Mouse (Mus musculus): ENCODE results near the gene Sox6.

Gene Sox6

DNA sequence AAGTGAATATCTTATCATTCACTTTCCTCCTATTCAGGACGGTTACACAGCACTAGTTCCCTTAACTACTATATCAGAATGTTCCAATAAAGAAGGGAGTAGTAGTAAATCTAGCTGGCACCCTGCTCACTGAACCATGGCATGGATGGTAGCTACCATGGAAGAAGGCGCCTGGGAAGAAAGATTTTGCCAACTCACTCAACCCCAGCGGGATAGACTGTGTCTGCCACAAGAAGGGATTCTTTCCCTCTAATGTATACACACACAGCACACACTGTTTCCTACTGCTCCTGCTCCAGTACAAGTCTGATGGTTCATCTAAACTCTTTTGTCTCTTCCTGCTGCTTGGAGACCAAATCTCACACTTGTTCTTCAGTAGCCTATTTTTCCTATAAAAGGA lies 147.1 kb downstream of the Sox6 start:
- ATAC-seq (ENCODE audit: low TSS enrichment), result no peak

DNA sequence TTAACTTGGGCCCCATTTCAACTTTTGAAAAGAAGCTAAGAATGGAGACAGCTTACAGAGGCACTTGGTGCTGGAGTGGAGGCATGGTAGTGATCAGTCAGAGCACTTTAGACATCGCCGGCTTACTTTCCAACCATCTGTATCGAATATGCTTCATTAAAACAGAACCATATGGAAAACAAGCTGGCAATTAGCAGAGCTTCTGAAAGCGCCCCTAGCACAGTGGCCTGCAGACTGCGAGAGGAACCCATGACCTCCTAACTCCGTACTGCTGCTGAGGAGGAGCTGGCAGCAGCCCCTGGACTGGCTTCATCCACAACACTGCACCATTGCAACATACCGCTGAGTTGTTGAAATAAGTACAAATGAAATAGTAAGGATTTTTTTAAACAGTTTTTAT lies 148.7 kb downstream of the Sox6 start:
- no peak for ATAC-seq (ENCODE audit: low TSS enrichment)

DNA sequence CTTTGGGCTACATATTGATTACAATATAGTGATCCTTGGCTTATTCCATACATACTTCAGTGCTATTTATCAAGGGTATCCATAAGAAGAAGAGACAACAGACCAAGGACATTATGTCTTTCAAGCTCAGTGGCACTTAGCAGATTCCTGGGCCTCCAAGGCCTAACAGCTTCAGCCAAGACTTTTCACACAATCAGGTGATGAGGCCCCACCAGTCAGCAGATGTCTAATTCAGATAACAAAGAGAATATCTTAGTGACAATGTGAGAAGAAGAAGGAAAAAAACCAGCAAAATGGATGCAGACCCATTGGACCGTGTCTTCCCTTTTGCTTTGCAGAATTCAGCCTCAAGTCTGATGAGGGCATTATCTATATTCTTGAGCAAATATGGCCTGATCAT lies 150.0 kb downstream of the Sox6 start:
- no peak for ATAC-seq (ENCODE audit: low TSS enrichment)

DNA sequence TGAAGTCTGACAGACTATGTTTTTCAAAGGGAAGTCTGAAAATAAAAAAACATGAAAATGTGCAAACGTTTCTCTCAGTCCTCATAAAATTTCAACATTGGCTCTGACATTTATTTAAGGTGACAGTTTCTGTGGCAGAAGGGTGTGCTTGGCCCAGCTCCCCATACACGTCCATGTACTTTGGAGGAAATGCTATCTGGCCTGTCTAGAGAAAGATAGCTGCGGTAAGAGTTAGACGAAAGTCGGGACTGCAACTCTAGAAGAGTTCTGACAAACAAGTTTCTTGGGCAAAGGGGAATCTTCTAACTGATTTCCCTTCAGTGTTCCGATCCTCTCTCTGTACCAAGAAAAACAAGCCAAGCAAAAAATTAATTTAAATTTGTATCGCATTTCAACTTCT lies 150.5 kb downstream of the Sox6 start:
- no peak for ATAC-seq (ENCODE audit: low TSS enrichment)

DNA sequence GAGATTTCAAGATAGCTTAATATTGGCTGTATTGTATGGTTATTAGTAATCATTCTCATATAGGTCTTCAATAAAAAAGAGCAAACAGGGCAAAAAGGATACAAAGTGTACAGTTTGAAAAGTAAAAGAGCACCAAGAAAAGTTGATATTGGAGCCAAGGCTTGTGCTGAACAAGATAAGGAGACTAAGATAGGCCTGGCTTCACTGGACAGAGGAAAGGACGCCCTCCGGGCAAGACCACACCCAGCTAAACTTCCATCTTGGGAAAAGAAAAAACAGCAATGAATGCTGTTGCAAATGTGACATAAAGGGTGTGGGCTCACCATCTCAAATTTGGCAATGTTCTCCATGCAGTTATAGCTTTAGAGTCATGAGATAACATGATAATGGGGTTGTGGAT lies 165.7 kb downstream of the Sox6 start:
- no peak for ATAC-seq (ENCODE audit: low TSS enrichment)

DNA sequence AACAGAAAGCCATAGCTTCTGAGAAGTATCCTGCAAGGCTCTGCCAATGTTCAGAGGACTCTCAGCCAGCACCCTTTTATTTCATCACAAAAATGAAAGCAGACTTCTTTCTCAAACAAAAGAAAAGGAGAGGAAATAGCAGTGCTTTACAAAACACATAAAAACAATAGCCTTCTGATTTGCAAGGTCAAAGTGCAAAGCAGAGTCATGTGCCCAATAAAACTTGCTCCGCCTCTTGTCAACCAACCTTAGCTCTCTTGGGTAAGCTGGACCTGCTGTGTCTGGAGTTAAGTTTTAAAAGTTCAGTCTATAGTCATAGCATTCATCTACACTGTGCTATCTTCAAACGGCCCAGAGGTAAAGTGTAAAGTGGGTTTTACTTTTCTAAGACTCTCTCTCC lies 170.1 kb downstream of the Sox6 start:
- no peak for ATAC-seq (ENCODE audit: low TSS enrichment)

DNA sequence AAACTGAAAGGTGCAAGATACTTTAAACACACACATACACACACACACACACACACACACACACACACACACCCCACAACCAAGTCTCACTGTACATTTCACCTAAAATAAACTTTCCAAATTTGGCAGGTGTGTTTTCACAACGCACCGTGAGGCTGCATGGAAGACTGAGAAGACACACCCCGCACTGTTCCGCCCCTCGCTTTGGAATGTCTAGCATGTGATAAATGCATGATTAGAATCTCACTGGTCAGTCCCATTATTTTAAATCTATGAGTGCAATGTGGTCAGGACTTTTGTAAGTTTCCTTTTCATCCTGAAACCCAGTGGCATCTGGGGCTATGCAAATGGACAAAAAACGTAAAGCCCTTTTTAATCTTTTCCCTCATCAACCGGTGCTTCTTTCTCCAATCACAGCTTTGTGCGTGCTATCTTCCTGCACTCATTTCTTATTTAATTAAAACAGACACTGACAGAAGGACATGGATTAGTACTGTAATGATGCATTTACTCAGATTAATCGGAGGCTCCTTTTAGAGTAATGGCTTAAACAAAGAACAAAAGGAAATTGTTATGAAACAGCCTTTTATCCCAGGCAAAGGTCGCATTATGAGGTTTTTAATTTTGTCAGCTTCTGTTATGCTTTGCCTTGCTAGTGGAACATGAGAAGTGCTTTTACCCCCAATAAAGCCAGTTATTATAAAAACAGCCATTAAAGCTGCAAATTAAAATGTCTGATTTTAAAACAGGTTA lies 170.9 kb downstream of the Sox6 start:
- ATAC-seq (ENCODE audit: low TSS enrichment), result no peak

GRCm38 (mm10) chr7:115866698-115867500 lies 171.7 kb downstream of the Sox6 start:
- ATAC-seq (ENCODE audit: low TSS enrichment), result no peak

- peak; percentile 41 for ATAC-seq (ENCODE audit: low TSS enrichment)
Observed at GRCm38 (mm10) chr7:115865979-115866697, 172.5 kb downstream of the Sox6 start.

- ATAC-seq (ENCODE audit: low TSS enrichment), result no peak
Observed at GRCm38 (mm10) chr7:115865231-115865630, 173.4 kb downstream of the Sox6 start.

GRCm38 (mm10) chr7:115864411-115864810 lies 174.2 kb downstream of the Sox6 start:
- ATAC-seq (ENCODE audit: low TSS enrichment), result no peak

DNA sequence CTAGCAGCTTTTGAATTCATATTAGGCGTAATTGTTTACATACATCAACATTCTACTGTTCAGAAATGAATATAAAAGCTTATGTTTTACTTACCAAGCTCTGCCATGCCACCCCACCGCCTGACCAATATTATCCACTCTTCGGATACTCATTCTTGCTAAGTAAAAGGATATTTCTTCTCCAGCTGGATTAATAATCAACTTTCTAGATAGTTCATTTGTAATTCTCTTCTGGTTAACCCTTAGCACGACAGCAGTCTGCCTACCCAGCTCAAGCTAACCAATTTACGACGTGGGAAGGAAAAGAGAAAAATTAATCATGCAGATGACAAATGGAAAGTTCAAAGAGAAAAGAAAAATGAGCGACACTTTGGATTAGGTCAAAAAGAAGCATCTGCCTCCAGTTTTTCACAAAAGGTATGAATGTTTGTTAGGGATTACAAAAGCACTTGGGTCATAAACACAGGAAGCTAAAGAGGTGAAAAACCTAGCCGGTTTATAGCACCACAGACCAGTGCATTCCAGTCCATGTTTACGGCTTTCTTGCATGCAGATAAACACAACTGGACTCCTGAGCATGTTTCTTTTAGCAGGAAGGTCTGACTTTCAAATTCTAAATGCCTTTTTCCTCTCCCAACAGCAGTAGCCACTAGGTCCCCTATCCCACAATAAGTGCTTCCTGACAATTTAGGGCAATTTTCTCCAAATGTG lies 178.8 kb downstream of the Sox6 start:
- no peak for ATAC-seq (ENCODE audit: low TSS enrichment)

DNA sequence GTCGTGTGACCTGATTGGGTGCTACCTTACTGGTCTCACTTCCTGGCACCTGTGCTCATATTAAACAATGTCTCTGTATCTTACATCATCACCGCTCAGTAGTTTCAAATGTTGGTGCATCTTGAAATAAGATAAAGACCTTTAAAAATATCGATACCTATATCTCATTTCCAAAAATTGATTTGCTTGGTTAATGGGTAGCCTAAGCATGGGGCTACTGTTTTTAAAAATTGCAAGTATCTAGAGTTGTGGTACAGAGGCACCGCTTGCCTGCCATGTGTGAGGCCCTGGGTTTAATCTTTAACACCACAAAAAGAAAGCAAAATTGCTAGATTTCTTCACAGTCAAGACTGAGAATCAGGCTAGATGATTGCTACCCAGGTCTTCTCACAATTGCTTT lies 187.5 kb downstream of the Sox6 start:
- no peak for ATAC-seq (ENCODE audit: low TSS enrichment)

- ATAC-seq (ENCODE audit: low TSS enrichment), result no peak
Observed at GRCm38 (mm10) chr7:115845791-115846366, 192.7 kb downstream of the Sox6 start.

DNA sequence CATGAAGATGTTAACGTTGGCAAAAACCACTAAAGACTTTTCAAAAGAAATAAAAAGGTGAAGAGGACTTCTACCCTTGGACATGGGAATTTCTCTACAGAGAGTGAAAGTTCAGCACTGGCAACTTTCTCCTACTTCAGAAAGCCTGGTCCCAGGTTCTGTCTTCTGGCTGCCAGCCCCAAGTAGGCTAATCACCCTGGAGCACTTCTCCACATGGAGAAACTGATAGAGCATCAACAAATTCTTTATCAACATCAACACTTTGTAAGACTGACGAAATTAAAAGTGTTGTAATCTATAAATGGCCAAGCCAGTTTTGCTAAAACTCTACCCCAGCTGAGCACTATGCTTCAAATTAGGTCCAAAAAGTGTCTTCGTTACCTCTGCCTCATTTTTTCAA lies 193.7 kb downstream of the Sox6 start:
- no peak for ATAC-seq (ENCODE audit: low TSS enrichment)

GRCm38 (mm10) chr7:115844431-115844830 lies 194.2 kb downstream of the Sox6 start:
- no peak for ATAC-seq (ENCODE audit: low TSS enrichment)

DNA sequence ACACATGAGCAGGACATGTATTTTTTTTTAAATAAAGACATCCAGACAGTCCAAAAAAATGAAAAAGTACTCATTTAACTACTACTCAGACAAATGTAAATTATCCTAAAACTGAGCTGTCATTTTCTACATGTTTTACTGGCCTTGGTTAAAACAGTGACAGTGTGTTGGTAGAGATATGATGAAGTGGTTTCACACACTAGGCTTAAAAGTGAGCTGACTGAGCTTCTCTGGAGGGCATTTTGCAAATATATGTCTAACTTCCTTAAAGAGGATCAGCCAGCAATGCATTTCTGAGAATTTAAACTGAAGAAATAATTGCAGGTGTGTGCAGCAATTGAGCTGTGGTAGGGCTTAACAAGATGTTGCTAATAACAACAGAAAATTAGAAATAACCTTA lies 196.3 kb downstream of the Sox6 start:
- no peak for ATAC-seq (ENCODE audit: low TSS enrichment)

DNA sequence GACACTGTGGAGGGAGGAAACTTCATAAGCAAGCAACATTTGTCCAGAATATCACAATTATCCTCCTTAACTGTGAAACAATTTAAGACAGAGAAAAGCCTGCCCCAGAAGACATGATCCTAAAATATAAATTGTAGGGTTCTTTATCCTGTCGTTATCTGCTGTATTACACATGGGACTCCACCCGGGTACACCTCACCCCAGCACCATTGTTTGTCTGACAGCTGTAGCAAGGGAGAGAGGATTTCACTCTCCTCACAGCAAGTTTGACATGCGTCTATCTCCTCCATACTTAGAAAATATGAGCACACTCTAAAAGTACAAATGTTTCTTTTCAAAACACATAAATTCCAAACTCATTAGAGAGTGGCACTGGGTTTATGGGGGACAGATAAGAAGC lies 198.0 kb downstream of the Sox6 start:
- ATAC-seq (ENCODE audit: low TSS enrichment), result no peak

DNA sequence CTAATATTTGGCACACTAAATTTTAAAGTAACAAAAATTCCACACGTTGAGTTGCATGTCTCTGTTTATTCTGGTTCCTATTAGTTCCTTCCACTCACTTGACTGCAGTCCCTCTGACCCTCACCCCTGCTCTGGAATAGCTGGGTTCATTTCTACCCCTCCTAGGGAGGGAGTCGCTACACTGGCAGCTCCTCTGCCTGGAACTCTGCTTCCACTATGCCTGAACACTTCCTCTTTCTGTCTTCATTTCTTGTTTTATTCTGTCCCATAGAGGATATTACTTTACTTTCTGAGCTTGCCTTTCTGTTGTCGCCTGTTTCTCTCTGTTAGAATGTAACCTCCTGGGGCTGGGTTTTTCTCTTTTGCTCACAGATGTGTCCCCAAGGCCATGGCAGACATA lies 203.6 kb downstream of the Sox6 start:
- no peak for ATAC-seq (ENCODE audit: low TSS enrichment)

DNA sequence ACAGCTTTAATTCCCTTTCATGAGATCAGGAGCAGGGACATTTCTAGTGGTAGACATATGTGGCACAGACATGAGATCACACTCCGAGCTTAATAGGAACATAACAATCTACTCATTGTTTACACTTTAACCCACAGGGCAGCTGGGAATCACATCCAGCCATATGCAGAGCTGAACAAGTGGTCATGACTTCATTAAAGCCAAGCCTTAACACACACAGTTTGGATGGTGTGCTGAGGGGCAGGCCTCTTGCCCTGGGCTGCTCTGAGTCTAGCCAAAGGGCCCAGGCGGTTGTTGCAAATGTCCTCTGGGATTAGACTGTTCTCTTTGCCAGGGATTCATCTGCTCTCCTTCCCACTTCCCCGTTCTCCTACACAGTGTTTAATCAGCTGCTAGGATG lies 204.9 kb downstream of the Sox6 start:
- no peak for ATAC-seq (ENCODE audit: low TSS enrichment)

DNA sequence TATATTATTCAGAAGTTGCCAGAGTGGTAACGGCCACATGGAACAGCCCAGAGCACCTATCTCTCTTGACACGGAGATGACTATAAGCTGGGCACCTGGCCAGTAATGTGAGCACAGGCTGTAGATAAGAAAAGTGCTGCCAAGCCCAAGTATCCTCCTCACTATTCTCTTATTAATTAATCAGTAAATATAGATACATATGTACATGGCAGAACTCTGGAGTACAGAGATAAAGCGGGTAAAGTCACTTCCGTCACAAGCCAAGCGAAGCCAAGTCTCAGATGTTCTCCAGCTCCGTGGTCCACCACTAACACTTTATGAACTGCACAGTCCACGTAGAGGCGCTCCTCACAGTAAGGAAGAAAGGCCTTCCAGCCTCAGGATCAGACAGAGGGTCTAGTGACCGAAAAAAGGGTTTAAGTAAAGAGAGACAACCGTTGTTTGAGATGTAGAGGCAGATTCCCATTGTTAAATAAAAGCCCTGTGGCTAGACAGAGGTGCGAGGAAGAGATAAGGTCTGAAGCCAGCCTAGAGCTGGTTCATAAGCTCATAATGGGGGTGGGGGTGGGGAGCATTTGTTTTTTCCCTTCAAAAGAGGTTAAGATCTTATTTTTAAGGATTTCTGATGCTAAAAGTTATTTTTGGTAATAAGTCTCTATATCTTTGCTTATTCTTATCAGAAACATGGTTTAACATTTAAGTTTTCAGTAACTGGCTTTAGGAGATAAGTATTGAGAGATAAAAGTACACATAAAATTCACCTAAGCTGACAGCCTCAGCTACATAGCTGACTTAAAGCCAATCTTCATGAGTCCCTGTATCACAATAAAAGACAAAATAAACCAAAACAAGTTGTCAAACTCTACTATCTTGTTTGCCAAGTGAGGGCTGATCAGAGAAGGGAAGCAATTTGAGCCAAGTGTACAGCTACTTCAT lies 207.4 kb downstream of the Sox6 start:
- no peak for ATAC-seq (ENCODE audit: low TSS enrichment)

All from frontal cortex, adult (tissue).